ENCODE assay signal across 21 mouse cellular contexts in genomic region chr2:35058325-35058724, GRCm38 (mm10). TPM values are rescaled to one million over a fixed set of nuclear protein-coding genes. Genes with fewer than 3 reads are reported as not detected.
"Had no signal": no experiment of that assay in that cellular context is flagged by ENCODE, and none has a peak within 500 bp of the region (broad histone marks: within the 10 kb centered on the region; RNA-seq: fewer than 3 reads in every experiment).

No protein-coding gene starts in this region.

- H3K9me3 ChIP-seq: liver, embryonic 15.5 days; megakaryocyte, embryonic 14.5 days; midbrain, embryonic 13.5 days; midbrain, embryonic 15.5 days; neural tube, embryonic 12.5 days; stomach, embryonic 15.5 days had no signal

- H3K4me3 ChIP-seq: liver, embryonic 15.5 days; megakaryocyte, embryonic 14.5 days; midbrain, embryonic 13.5 days; midbrain, embryonic 15.5 days; neural tube, embryonic 12.5 days; stomach, embryonic 15.5 days had no signal

- H3K9ac ChIP-seq: liver, embryonic 15.5 days; lung, embryonic 14.5 days; midbrain, embryonic 13.5 days; midbrain, embryonic 15.5 days; neural tube, embryonic 12.5 days; stomach, embryonic 15.5 days had no signal

- H3K27ac ChIP-seq: liver, embryonic 15.5 days; macrophage; midbrain, embryonic 13.5 days; midbrain, embryonic 15.5 days; neural tube, embryonic 12.5 days; stomach, embryonic 15.5 days; stomach, postnatal 0 days had no signal

- H3K36me3 ChIP-seq: liver, embryonic 15.5 days; midbrain, embryonic 13.5 days; midbrain, embryonic 15.5 days; neural tube, embryonic 12.5 days; stomach, embryonic 15.5 days had no signal

- H3K4me1 ChIP-seq: liver, embryonic 15.5 days; megakaryocyte, embryonic 14.5 days; midbrain, embryonic 13.5 days; midbrain, embryonic 15.5 days; neural tube, embryonic 12.5 days; stomach, embryonic 15.5 days had no signal

- ATAC-seq: midbrain, embryonic 13.5 days; midbrain, embryonic 15.5 days had no signal

- H3K4me2 ChIP-seq: lung, embryonic 14.5 days; midbrain, embryonic 11.5 days; midbrain, embryonic 13.5 days; midbrain, embryonic 15.5 days; neural tube, embryonic 12.5 days; stomach, embryonic 15.5 days had no signal

- H3K27me3 ChIP-seq: liver, embryonic 15.5 days; midbrain, embryonic 13.5 days; midbrain, embryonic 15.5 days; neural tube, embryonic 12.5 days; stomach, embryonic 15.5 days had no signal

- DNase-seq: lung, embryonic 14.5 days; lung, postnatal 14 days; lung, postnatal 36 days; right cerebral cortex, postnatal 14 days; thymus, adult 2 months; thymus, postnatal 25 days; thymus, postnatal 4 days had no signal

RNA-seq across cellular contexts. Expression of gene Hc, which starts 2.9 kb away (rescaled TPM):
- total RNA-seq: megakaryocyte progenitor cell, adult 5-6 weeks; midbrain, postnatal 0 days; neutrophil, adult 5-6 weeks had no signal
- polyA plus RNA-seq: macrophage; spleen, adult 2 months had no signal

RNA-seq across cellular contexts. Expression of gene AI182371, which starts 43.0 kb away (rescaled TPM):
- total RNA-seq: monocyte, adult 5-6 weeks had no signal
- polyA plus RNA-seq: lung, embryonic 14.5 days; midbrain, embryonic 11.5 days had no signal
